Mouse (Mus musculus) ES-E14 (cell line): ENCODE results near the gene Cps1.

Experiments used
- CHD2 ChIP-seq: IDR thresholded peaks from 2 replicates; pipeline ENCODE4 v1.6.1; 2014; ENCODE audit warnings: mild to moderate bottlenecking, low read depth, low read length, inconsistent platforms
- HCFC1 ChIP-seq: IDR thresholded peaks from 2 replicates; pipeline ENCODE4 v1.6.1; 2012; ENCODE audit warnings: low read length, inconsistent platforms, borderline replicate concordance; ENCODE audit not compliant: insufficient read depth
- MAFK ChIP-seq: IDR thresholded peaks from 2 replicates; pipeline ENCODE4 v1.6.1; 2014; ENCODE audit warnings: mild to moderate bottlenecking, low read depth, low read length, inconsistent platforms; ENCODE audit not compliant: insufficient read depth
- ZC3H11A ChIP-seq: IDR thresholded peaks from 2 replicates; pipeline ENCODE4 v1.6.1; 2012; ENCODE audit warnings: low read depth, mild to moderate bottlenecking, inconsistent platforms, low read length, borderline replicate concordance
- ZNF384 ChIP-seq: IDR thresholded peaks from 2 replicates; pipeline ENCODE4 v1.6.1; 2012; ENCODE audit warnings: low read depth, low read length, inconsistent platforms

DNA sequence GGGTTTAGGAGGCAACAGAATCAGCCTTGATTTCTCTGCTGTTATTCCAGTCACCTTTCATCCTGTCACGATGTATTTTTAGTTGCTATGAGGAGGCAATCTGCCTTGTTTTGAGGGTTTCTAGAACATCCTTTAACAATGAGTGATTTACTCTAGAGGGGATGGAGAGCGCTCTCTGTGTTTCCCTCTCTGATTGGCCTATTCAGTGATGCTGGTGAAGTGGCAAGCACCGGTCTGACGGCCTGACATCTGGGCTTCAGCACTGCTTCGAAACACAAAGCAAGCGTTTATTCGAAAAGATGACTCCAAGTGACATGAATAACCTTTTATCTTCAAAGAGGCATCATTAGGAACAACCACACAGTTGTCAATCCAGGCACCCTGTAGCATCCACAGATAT is 100.8 kb downstream of the Cps1 start:
- TF ChIP-seq CHD2 (no peak), HCFC1 (no peak), MAFK (no peak), ZNF384 (no peak), ZC3H11A (no peak)
